8 mouse cellular contexts compared by ENCODE assay signal in genomic region chr10:68136480-68137083, GRCm38 (mm10).
DNase-seq lines count a peak whose midpoint lies in the region; ATAC-seq lines count a peak whose summit lies in the region.

No protein-coding gene starts in this region.

- peaks cover 33% of the 10 kb centered on the region for H3K4me1 ChIP-seq in embryonic facial prominence, embryonic 10.5 days

- peak overlapping the region; percentile 81 for H3K27ac ChIP-seq in embryonic facial prominence, embryonic 10.5 days (replicated peaks)

- peak; percentile 85 for DNase-seq in adrenal gland, adult 8-10 months
- DNase-seq in embryonic facial prominence, embryonic 10.5 days (ENCODE audit: low spot score) = peak; percentile 76
- DNase-seq in gastrocnemius, postnatal 25 days = peak; percentile 89
- DNase-seq in left cerebral cortex, adult 8-10 months (ENCODE audit: low spot score in 2 of 2) = peak; percentile 68 to 90
- DNase-seq in lung, postnatal 4 days = peak; percentile 85 to 93
- DNase-seq in right cerebral cortex, adult 18-20 months = peak; percentile 92
- DNase-seq in urinary bladder, postnatal 14 days (ENCODE audit: low spot score) = peak; percentile 86

- WGBS in embryonic facial prominence, embryonic 10.5 days = 2% methylated on average over 18 of the region's 18 CpGs

- H3K4me3 ChIP-seq in embryonic facial prominence, embryonic 10.5 days = peak overlapping the region; percentile 54

- no peaks in the 10 kb centered on the region for H3K27me3 ChIP-seq in embryonic facial prominence, embryonic 10.5 days (replicated peaks; ENCODE audit: low read depth, poor library complexity, severe bottlenecking)

- H3K36me3 ChIP-seq in embryonic facial prominence, embryonic 10.5 days (replicated peaks) = peaks cover 19% of the 10 kb centered on the region

- H3K9me3 ChIP-seq in embryonic facial prominence, embryonic 10.5 days = no peaks in the 10 kb centered on the region

- peak; percentile 73 for ATAC-seq in inflammation-experienced regulatory T-cells, adult 6 months

Comparison
In these comparisons a context has a peak if more than half of its experiments do, and no peak if none do; other contexts are left out.
1. Peak in every context shown above with its lines: DNase-seq, ATAC-seq, H3K4me3 ChIP-seq and H3K27ac ChIP-seq.